Mouse (Mus musculus) brown adipose tissue, adult 24 weeks (tissue): ENCODE results near the gene 1110025L11Rik. TPM values are rescaled to one million over a fixed set of nuclear protein-coding genes. Genes with fewer than 3 reads are reported as not detected.
"Not testable (repeated sequence)": the region's sequence is repeated elsewhere in the genome, so short reads cannot be mapped to it uniquely, and the experiment has no call there.

ENCODE experiments used
- H3K27ac ChIP-seq: fragments of 200-500 bp; replicated peaks from 2 replicates; pipeline ENCODE4 v1.5.1; 2012; ENCODE audit warnings: low read depth, mild to moderate bottlenecking, low read length
- H3K4me1 ChIP-seq: fragments of 200-500 bp; 2 replicates; pipeline ENCODE4 v1.6.1; 2012; ENCODE audit warnings: low read length, mixed read lengths; ENCODE audit not compliant: control insufficient read depth, insufficient read depth, insufficient read length
- H3K4me3 ChIP-seq: fragments of 200-500 bp; 2 replicates; pipeline ENCODE4 v1.5.1; 2012; ENCODE audit warnings: low read depth, mild to moderate bottlenecking, low read length, moderate library complexity; ENCODE audit not compliant: insufficient read depth
- polyA plus RNA-seq: library from polyadenylated mRNA; stranded (reverse); fragments of >200 nt; gene quantifications from 2 replicates; pipeline ENCODE4 v1.2.4, GENCODE M21; 2012; ENCODE audit not compliant: missing spikeins, insufficient read depth, insufficient read length

1110025L11Rik gene
- polyA plus RNA-seq = not detected in 2 replicates

- not testable (repeated sequence) for H3K4me1 ChIP-seq, H3K4me3 ChIP-seq
Observed at GRCm38 (mm10) chr16:89063902-89064301, at the start of gene 1110025L11Rik. TSS of gene 1110025L11Rik (minus strand) at chr16:89064002.

GRCm38 (mm10) chr16:89071041-89071440 lies 7.2 kb upstream of the 1110025L11Rik start:
- not testable (repeated sequence) for H3K27ac ChIP-seq, H3K4me1 ChIP-seq, H3K4me3 ChIP-seq

More at GRCm38 (mm10) chr16:89063902-89064301, at the start of gene 1110025L11Rik:
- H3K27ac ChIP-seq = not testable (repeated sequence)

DNA sequence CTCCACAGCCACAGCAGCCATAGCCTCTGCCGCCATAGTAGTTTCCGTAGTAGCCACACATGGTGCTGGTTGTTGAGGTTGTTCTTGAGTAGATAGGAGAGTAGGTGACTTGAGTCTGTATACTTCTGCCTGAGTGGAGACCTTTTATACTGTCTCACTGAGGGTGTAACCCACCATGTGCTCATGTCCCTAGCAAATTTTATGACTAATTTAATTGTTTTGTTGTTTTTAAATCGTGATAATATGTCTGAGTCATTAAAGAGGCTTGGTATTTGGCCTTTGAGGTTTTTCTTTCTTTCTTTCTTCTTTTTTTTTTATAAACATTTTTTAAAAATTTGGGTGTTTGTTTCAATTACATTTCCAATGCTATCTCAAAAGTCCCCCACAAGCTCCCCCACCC lies 16.0 kb downstream of the 1110025L11Rik start, which contains the start of gene Krtap6-5:
Gene Krtap6-5 (minus strand): TSS at position 101 of the 400 bp plus-strand sequence.
- no peaks in the 10 kb centered on the region for H3K4me1 ChIP-seq
- no peak within 1 kb of the TSS for H3K27ac ChIP-seq
- no peak within 1 kb of the TSS for H3K4me3 ChIP-seq

DNA sequence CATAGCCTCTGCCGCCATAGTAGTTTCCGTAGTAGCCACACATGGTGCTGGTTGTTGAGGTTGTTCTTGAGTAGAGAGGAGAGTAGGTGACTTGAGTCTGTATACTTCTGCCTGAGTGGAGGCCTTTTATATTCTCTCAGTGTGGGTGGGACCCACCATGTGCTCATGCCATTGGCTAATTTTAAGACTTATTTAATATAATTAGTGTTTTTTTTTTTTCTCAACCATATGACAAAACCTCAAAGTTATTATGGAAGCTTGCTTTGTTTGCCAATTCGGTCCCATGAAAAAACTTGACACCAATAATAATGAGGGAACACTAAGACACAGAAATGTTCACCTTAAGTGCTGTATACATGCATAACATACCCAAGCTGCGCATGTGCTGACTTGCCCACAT lies 22.4 kb downstream of the 1110025L11Rik start, which contains the start of gene Gm10228:
Gene Gm10228 (minus strand): TSS at position 101 of the 400 bp plus-strand sequence.
- not testable (repeated sequence) for H3K27ac ChIP-seq, H3K4me3 ChIP-seq, H3K4me1 ChIP-seq

- not testable (repeated sequence) for H3K4me3 ChIP-seq, H3K4me1 ChIP-seq, H3K27ac ChIP-seq
Observed at GRCm38 (mm10) chr16:89031399-89031798, 32.4 kb downstream of the 1110025L11Rik start, which contains the start of gene Krtap6-1. TSS of gene Krtap6-1 (plus strand) at chr16:89031699.

DNA sequence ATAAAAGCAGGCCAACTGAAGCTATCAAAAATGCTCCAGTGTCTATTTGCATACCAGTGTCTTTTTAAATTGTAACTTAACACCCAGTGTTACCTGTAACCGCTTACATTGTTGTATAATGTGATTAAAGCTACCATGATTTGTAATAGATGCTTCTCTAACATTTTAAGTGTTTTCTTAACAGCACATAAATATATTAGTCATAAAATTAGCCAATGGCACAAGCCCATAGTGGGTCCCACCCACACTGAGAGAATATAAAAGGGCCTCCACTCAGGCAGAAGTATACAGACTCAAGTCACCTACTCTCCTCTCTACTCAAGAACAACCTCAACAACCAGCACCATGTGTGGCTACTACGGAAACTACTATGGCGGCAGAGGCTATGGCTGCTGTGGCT lies 48.8 kb downstream of the 1110025L11Rik start, which contains the start of gene Gm10229:
Gene Gm10229 (plus strand): TSS at position 301 of the 400 bp plus-strand sequence.
- not testable (repeated sequence) for H3K4me3 ChIP-seq, H3K27ac ChIP-seq, H3K4me1 ChIP-seq

DNA sequence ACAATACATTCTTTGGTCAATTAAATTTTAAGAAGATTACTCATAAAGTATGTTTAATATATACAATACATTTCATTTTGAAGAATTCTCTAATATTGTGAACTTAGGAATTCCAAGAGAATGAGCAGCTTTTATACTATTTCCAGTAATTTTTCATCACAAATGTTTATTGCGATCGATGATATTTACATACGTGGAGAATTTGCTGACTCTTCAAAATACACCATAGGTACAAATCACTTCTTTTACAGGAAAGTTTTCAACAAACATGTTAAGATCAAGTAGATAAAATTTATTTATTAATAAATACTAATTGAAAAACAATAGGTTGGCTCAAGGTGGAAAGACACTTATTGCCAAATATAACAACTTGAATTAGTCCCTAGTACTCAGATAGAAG lies 49.8 kb downstream of the 1110025L11Rik start:
- H3K27ac ChIP-seq = no peak overlapping the region
- no peaks in the 10 kb centered on the region for H3K4me1 ChIP-seq
- no peak overlapping the region for H3K4me3 ChIP-seq

Other genes starting within 250 kb of the 1110025L11Rik start
- not detected in 2 replicates for gene Krtap15, start 243.8 kb downstream of the 1110025L11Rik start, polyA plus RNA-seq
- not detected in 2 replicates for gene Krtap14, start 237.9 kb downstream of the 1110025L11Rik start, polyA plus RNA-seq
- gene Krtap19-1, start 194.6 kb downstream of the 1110025L11Rik start, polyA plus RNA-seq = not detected in 2 replicates
- not detected in 2 replicates for gene Krtap19-2, start 189.7 kb downstream of the 1110025L11Rik start, polyA plus RNA-seq
- gene Krtap19-3, start 186.0 kb downstream of the 1110025L11Rik start, polyA plus RNA-seq = not detected in 2 replicates
- gene Krtap19-4, start 178.9 kb downstream of the 1110025L11Rik start, polyA plus RNA-seq = not detected in 2 replicates
- not detected in 2 replicates for gene Krtap19-5, start 167.5 kb downstream of the 1110025L11Rik start, polyA plus RNA-seq
- not detected in 2 replicates for gene Krtap19-9b, start 131.7 kb downstream of the 1110025L11Rik start, polyA plus RNA-seq
- not detected in 2 replicates for gene Krtap16-3, start 101.1 kb downstream of the 1110025L11Rik start, polyA plus RNA-seq
- gene Krtap22-2, start 53.2 kb downstream of the 1110025L11Rik start, polyA plus RNA-seq = not detected in 2 replicates
- gene Gm10229, start 48.7 kb downstream of the 1110025L11Rik start, polyA plus RNA-seq = not detected in 2 replicates
- gene Krtap6-1, start 32.3 kb downstream of the 1110025L11Rik start, polyA plus RNA-seq = not detected in 2 replicates
- gene Gm10228, start 22.5 kb downstream of the 1110025L11Rik start, polyA plus RNA-seq = not detected in 2 replicates
- gene Krtap6-5, start 16.1 kb downstream of the 1110025L11Rik start, polyA plus RNA-seq = not detected in 2 replicates
- not detected in 2 replicates for gene Krtap6-3, start 20.0 kb upstream of the 1110025L11Rik start, polyA plus RNA-seq
- gene Gm6358, start 76.8 kb upstream of the 1110025L11Rik start, polyA plus RNA-seq = not detected in 2 replicates
- not detected in 2 replicates for gene Gm10061, start 87.1 kb upstream of the 1110025L11Rik start, polyA plus RNA-seq
- not detected in 2 replicates for gene Gm9789, start 94.0 kb upstream of the 1110025L11Rik start, polyA plus RNA-seq
- not detected in 2 replicates for gene Gm7735, start 105.5 kb upstream of the 1110025L11Rik start, polyA plus RNA-seq
- not detected in 2 replicates for gene 1110057P08Rik, start 110.7 kb upstream of the 1110025L11Rik start, polyA plus RNA-seq
- gene Krtap20-2, start 141.9 kb upstream of the 1110025L11Rik start, polyA plus RNA-seq = not detected in 2 replicates